Mouse (Mus musculus): ENCODE measurements around the gene Kif26b. TPM values are rescaled to one million over a fixed set of nuclear protein-coding genes. Genes with fewer than 3 reads are reported as not detected.

Gene Kif26b
- polyA plus RNA-seq, 1 experiment from 2014 or later: 8.1 TPM

GRCm38 (mm10) chr1:178736931-178737330, 208.0 kb downstream of the Kif26b start:
- H3K9me3 ChIP-seq (ENCODE audit: control insufficient read depth, low read length): no peaks in the 10 kb centered on the region
- no peaks in the 10 kb centered on the region for H3K36me3 ChIP-seq (ENCODE audit: control insufficient read depth, insufficient read depth, low read length)
- H3K4me3 ChIP-seq (ENCODE audit: low read depth, low read length): no peak overlapping the region
- no peak overlapping the region for H3K27ac ChIP-seq (replicated peaks; ENCODE audit: low read depth, low read length)
- H3K9ac ChIP-seq (ENCODE audit: low read depth, low read length): no peak overlapping the region
- 90% methylated on average over 2 of the region's 2 CpGs for WGBS
- no peak overlapping the region for H3K4me2 ChIP-seq (ENCODE audit: low read depth, low read length)
- H3K4me1 ChIP-seq (ENCODE audit: control insufficient read depth, insufficient read depth, low read length): no peaks in the 10 kb centered on the region
- no peaks in the 10 kb centered on the region for H3K27me3 ChIP-seq (replicated peaks; ENCODE audit: control insufficient read depth, insufficient read depth, low read length)
- DNase-seq (ENCODE audit: low spot score): no peak
- ATAC-seq (ENCODE audit: low read depth): no peak

GRCm38 (mm10) chr1:178743820-178744219, 214.9 kb downstream of the Kif26b start:
- no peak overlapping the region for H3K27ac ChIP-seq (replicated peaks; ENCODE audit: low read depth, low read length)
- H3K36me3 ChIP-seq (ENCODE audit: control insufficient read depth, insufficient read depth, low read length): no peaks in the 10 kb centered on the region
- DNase-seq (ENCODE audit: low spot score) (no peak), ATAC-seq (ENCODE audit: low read depth) (no peak)
- 76% methylated on average over 5 of the region's 5 CpGs for WGBS
- no peaks in the 10 kb centered on the region; the same call in 1 of the 2 replicates for H3K4me1 ChIP-seq (ENCODE audit: control insufficient read depth, insufficient read depth, low read length)
- H3K9me3 ChIP-seq (ENCODE audit: control insufficient read depth, low read length): no peaks in the 10 kb centered on the region
- H3K4me3 ChIP-seq (ENCODE audit: low read depth, low read length): no peak overlapping the region
- no peak overlapping the region for H3K9ac ChIP-seq (ENCODE audit: low read depth, low read length)
- no peak overlapping the region for H3K4me2 ChIP-seq (ENCODE audit: low read depth, low read length)
- H3K27me3 ChIP-seq (replicated peaks; ENCODE audit: control insufficient read depth, insufficient read depth, low read length): no peaks in the 10 kb centered on the region

GRCm38 (mm10) chr1:178744526-178744925, 215.6 kb downstream of the Kif26b start:
- H3K27ac ChIP-seq (replicated peaks; ENCODE audit: low read depth, low read length): no peak overlapping the region
- ATAC-seq (ENCODE audit: low read depth): no peak
- WGBS: 48% methylated on average over 7 of the region's 7 CpGs

GRCm38 (mm10) chr1:178744961-178745360, 216.0 kb downstream of the Kif26b start:
- Histone ChIP-seq H3K27ac (replicated peaks; ENCODE audit: low read depth, low read length) (no peak overlapping the region), H3K9ac (ENCODE audit: low read depth, low read length) (no peak overlapping the region), H3K27me3 (replicated peaks; ENCODE audit: control insufficient read depth, insufficient read depth, low read length) (no peaks in the 10 kb centered on the region), H3K36me3 (ENCODE audit: control insufficient read depth, insufficient read depth, low read length) (no peaks in the 10 kb centered on the region), H3K4me2 (ENCODE audit: low read depth, low read length) (no peak overlapping the region), H3K4me3 (ENCODE audit: low read depth, low read length) (no peak overlapping the region), H3K4me1 (ENCODE audit: control insufficient read depth, insufficient read depth, low read length) (no peaks in the 10 kb centered on the region; the same call in 1 of the 2 replicates), H3K9me3 (ENCODE audit: control insufficient read depth, low read length) (no peaks in the 10 kb centered on the region)
- ATAC-seq (ENCODE audit: low read depth) (no peak), DNase-seq (ENCODE audit: low spot score) (no peak)
- 66% methylated on average over 6 of the region's 6 CpGs for WGBS

More at GRCm38 (mm10) chr1:178744526-178744925, 215.6 kb downstream of the Kif26b start:
- no peak overlapping the region for H3K4me2 ChIP-seq (ENCODE audit: low read depth, low read length)
- no peak for DNase-seq (ENCODE audit: low spot score)
- no peak overlapping the region for H3K4me3 ChIP-seq (ENCODE audit: low read depth, low read length)
- no peaks in the 10 kb centered on the region for H3K27me3 ChIP-seq (replicated peaks; ENCODE audit: control insufficient read depth, insufficient read depth, low read length)
- no peak overlapping the region for H3K9ac ChIP-seq (ENCODE audit: low read depth, low read length)
- H3K36me3 ChIP-seq (ENCODE audit: control insufficient read depth, insufficient read depth, low read length): no peaks in the 10 kb centered on the region
- no peaks in the 10 kb centered on the region for H3K9me3 ChIP-seq (ENCODE audit: control insufficient read depth, low read length)
- H3K4me1 ChIP-seq (ENCODE audit: control insufficient read depth, insufficient read depth, low read length): no peaks in the 10 kb centered on the region; the same call in 1 of the 2 replicates

DNA sequence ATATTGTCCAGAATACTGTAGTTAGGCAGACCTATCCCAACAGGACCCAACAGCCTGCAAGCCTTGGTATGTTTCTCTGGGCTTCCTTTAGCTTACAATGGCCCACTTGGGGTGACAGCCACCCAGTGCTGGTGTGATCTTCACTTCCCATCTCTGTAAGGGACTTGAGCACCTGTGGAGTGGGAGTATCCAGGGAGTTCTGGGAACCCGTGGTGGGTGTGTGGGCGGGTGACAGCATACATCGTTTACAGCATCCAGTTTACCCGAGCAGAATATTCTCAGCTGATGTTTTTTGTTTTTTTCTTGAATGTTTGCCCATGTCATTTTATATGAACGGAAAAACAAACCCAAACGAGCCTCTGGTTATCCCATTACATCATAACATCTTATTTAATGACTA, 216.5 kb downstream of the Kif26b start:
- H3K36me3 ChIP-seq (ENCODE audit: control insufficient read depth, insufficient read depth, low read length): no peaks in the 10 kb centered on the region
- 68% methylated on average over 6 of the region's 6 CpGs for WGBS
- DNase-seq (ENCODE audit: low spot score) (no peak), ATAC-seq (ENCODE audit: low read depth) (no peak)
- H3K27me3 ChIP-seq (replicated peaks; ENCODE audit: control insufficient read depth, insufficient read depth, low read length): no peaks in the 10 kb centered on the region
- H3K4me2 ChIP-seq (ENCODE audit: low read depth, low read length): no peak overlapping the region
- H3K9me3 ChIP-seq (ENCODE audit: control insufficient read depth, low read length): no peaks in the 10 kb centered on the region
- no peak overlapping the region for H3K27ac ChIP-seq (replicated peaks; ENCODE audit: low read depth, low read length)
- H3K4me3 ChIP-seq (ENCODE audit: low read depth, low read length): no peak overlapping the region
- H3K4me1 ChIP-seq (ENCODE audit: control insufficient read depth, insufficient read depth, low read length): no peaks in the 10 kb centered on the region; the same call in 1 of the 2 replicates
- no peak overlapping the region for H3K9ac ChIP-seq (ENCODE audit: low read depth, low read length)

- DNase-seq (ENCODE audit: low spot score) (no peak), ATAC-seq (ENCODE audit: low read depth) (no peak)
- no peak overlapping the region for H3K27ac ChIP-seq (replicated peaks; ENCODE audit: low read depth, low read length)
- H3K9ac ChIP-seq (ENCODE audit: low read depth, low read length): no peak overlapping the region
- no peak overlapping the region for H3K4me2 ChIP-seq (ENCODE audit: low read depth, low read length)
- no peaks in the 10 kb centered on the region for H3K36me3 ChIP-seq (ENCODE audit: control insufficient read depth, insufficient read depth, low read length)
- no peaks in the 10 kb centered on the region for H3K9me3 ChIP-seq (ENCODE audit: control insufficient read depth, low read length)
- H3K4me3 ChIP-seq (ENCODE audit: low read depth, low read length): no peak overlapping the region
- WGBS: 43% methylated on average over 13 of the region's 13 CpGs
- no peaks in the 10 kb centered on the region for H3K27me3 ChIP-seq (replicated peaks; ENCODE audit: control insufficient read depth, insufficient read depth, low read length)
- no peaks in the 10 kb centered on the region; the same call in 1 of the 2 replicates for H3K4me1 ChIP-seq (ENCODE audit: control insufficient read depth, insufficient read depth, low read length)
These were observed 218.6 kb downstream of the Kif26b start for GRCm38 (mm10) chr1:178747279-178748221.

- 39% methylated on average over 7 of the region's 7 CpGs for WGBS
- no peaks in the 10 kb centered on the region for H3K27me3 ChIP-seq (replicated peaks; ENCODE audit: control insufficient read depth, insufficient read depth, low read length)
- no peak overlapping the region for H3K9ac ChIP-seq (ENCODE audit: low read depth, low read length)
- H3K4me1 ChIP-seq (ENCODE audit: control insufficient read depth, insufficient read depth, low read length): no peaks in the 10 kb centered on the region; the same call in 1 of the 2 replicates
- no peak overlapping the region for H3K4me2 ChIP-seq (ENCODE audit: low read depth, low read length)
- peak; percentile 51 for DNase-seq (ENCODE audit: low spot score)
- H3K36me3 ChIP-seq (ENCODE audit: control insufficient read depth, insufficient read depth, low read length): no peaks in the 10 kb centered on the region
- no peaks in the 10 kb centered on the region for H3K9me3 ChIP-seq (ENCODE audit: control insufficient read depth, low read length)
- H3K4me3 ChIP-seq (ENCODE audit: low read depth, low read length): no peak overlapping the region
- ATAC-seq (ENCODE audit: low read depth): no peak
- H3K27ac ChIP-seq (replicated peaks; ENCODE audit: low read depth, low read length): no peak overlapping the region
These were observed 219.3 kb downstream of the Kif26b start for GRCm38 (mm10) chr1:178748222-178748600.

GRCm38 (mm10) chr1:178748617-178749016, 219.7 kb downstream of the Kif26b start:
- Histone ChIP-seq H3K4me3 (ENCODE audit: low read depth, low read length) (no peak overlapping the region), H3K9me3 (ENCODE audit: control insufficient read depth, low read length) (no peaks in the 10 kb centered on the region), H3K4me2 (ENCODE audit: low read depth, low read length) (no peak overlapping the region), H3K36me3 (ENCODE audit: control insufficient read depth, insufficient read depth, low read length) (no peaks in the 10 kb centered on the region), H3K27ac (replicated peaks; ENCODE audit: low read depth, low read length) (no peak overlapping the region), H3K27me3 (replicated peaks; ENCODE audit: control insufficient read depth, insufficient read depth, low read length) (no peaks in the 10 kb centered on the region), H3K4me1 (ENCODE audit: control insufficient read depth, insufficient read depth, low read length) (no peaks in the 10 kb centered on the region; the same call in 1 of the 2 replicates), H3K9ac (ENCODE audit: low read depth, low read length) (no peak overlapping the region)
- DNase-seq (ENCODE audit: low spot score) (no peak), ATAC-seq (ENCODE audit: low read depth) (no peak)
- 100% methylated on average over 1 of the region's 1 CpGs for WGBS

All from embryonic facial prominence, embryonic 14.5 days (tissue).